Mouse (Mus musculus) CD4-positive helper T cell, adult 2 months (primary cell): ENCODE results near the gene B4galnt4.
"Not testable (repeated sequence)": the region's sequence is repeated elsewhere in the genome, so short reads cannot be mapped to it uniquely, and the experiment has no call there.

ENCODE experiments used
- DNase-seq: peaks from one replicate; pipeline ENCODE4 v3.0.0-alpha.2; 2012; ENCODE audit warnings: low read depth, missing footprints, low spot score

B4galnt4 gene

GRCm38 (mm10) chr7:141060426-141061242 lies at the start of gene B4galnt4:
Gene B4galnt4, plus strand, starts transcription at chr7:141061104.
- peak; percentile 82 for DNase-seq

DNA sequence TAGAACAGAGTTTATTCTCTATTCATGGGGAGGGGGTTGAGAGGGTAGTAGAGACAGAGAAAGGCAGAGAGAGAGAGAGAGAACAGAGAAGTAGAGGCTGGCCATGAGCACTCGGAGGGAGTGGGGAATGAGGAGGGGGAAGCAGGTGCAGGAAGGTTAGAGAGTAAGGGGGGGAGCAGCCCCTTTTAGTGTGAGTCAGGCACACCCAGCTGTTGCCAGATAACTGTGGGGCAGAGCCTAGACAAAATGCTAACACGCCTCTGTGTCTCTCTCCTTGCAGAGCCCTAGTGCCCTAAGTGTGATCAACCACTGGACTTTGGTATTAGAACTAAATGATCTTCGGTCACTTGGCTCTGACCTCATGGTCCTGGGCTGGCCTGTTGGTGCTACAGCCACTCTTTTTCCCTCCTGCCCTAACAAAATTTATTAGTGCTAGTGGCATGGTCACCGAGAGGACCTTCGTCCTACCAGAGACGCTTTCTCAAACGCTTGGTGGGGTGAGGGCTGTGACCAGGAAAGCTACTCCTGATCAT lies 49.6 kb upstream of the B4galnt4 start:
- DNase-seq, result no peak

GRCm38 (mm10) chr7:141016707-141017697 lies 43.9 kb upstream of the B4galnt4 start:
- DNase-seq, result no peak

- not testable (repeated sequence) for DNase-seq
Observed at GRCm38 (mm10) chr7:141017824-141018223, 43.1 kb upstream of the B4galnt4 start, which contains the start of gene Ifitm6. Gene Ifitm6, minus strand, starts transcription at chr7:141017924.

DNA sequence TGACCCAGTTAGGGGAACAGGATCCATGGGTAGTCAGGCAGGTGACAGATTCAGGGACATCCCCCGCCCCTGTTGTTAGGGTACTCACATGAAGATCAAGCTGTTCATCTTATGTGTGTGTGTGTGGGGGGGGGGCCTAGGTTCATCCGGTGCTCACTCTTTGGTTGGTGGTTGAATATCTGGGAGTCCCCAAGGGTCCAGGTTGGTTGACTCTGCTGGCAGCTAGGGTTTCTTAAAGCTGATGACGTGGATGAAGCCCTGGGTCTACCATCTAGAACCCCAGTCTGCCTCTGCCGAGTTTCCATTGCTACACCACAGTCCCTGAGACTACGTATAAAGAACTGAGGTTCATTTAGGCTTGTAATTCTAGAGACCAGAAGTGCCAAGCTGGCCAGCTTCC lies 41.9 kb upstream of the B4galnt4 start:
- DNase-seq, result peak; percentile 17

DNA sequence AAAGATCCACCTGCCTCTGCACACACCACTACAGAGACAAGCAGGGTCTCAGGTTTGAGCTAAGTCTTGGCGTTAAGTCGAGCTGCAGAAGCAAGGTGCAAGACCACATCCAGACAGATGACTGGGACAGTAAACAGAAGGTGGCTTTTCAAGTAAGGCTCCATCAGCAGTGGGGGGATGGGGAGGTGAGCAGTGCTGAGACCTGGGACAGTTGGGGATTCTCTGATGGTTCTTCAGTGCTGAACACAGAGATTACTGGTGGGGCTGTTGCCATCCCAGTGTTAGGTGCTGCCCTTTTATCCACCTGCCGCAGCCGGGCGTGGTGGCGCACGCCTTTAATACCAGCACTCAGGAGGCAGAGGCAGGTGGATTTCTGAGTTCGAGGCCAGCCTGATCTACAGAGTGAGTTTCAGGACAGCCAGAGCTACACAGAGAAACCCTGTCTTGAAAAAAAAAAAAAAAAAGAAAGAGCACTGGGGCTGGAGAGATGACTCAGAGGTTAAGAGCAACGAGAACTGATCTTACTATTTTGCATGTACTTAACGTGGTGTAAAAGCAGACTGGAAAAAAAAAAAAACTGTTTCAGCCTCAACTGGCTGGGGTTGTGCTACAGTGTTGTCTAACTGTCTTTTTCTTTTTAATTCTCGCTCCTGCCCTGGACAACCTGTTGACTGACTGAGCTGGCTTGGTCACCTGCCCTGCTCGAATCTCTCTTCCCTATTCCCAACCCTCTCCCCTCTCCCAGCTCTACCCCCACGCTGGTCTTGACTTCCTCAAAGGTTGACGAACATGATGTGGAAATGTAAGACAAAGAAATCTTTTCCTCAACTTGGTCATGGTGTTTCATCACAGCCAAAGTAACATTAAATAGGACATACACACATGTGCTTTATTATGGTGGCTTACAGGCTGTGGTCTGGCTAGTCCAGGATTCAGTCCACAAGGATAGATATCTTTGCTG lies 39.1 kb upstream of the B4galnt4 start:
- no peak for DNase-seq

DNA sequence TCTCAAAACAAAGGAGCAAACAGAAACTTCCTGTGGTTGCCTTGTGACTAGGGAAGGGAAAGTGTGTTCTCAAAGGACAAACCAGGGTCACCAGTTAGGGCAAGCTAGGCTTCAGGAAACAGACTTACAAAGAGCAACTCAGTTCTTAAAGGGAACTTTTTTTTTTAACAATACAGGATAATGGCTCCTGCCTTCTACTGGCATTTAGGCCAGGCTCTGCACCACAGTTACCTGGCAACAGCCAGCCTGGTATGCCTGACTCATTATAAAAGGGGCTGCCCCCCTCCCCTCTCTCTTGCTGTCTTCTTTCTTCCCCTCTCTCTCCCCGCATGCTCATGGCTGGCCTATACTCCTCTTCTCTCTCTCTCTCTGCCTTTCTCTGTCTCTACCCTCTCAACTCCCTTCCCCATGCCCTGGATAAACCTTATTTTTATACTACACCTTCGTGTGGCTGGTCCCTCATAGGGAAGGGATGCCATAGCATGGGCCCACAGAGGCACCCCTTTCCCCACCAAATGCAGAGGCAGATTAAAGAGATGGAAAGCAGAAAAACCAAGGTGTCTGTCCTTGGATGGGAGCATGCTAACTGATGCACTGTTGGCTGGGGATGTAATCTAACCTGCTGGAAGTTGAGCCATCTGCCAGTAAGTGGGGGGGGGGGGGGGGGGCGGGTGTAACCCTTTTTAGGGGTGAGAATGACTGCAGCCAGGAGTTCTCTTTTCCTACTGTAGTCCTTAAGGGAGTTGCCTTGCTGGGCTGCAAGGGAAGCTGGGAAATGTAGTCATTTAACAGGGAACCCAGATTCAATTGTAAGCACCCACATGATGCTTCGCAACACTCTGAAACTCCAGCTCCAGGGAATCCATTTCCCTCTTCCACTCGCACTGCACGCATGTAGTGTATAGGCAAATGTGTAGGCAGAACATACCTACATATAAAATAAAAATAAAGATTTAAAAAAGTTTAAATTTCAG lies 35.8 kb upstream of the B4galnt4 start:
- DNase-seq, result no peak

- DNase-seq, result no peak
Observed at GRCm38 (mm10) chr7:141026097-141026739, 34.7 kb upstream of the B4galnt4 start.

GRCm38 (mm10) chr7:141026740-141027098 lies 34.2 kb upstream of the B4galnt4 start:
- DNase-seq, result no peak

DNA sequence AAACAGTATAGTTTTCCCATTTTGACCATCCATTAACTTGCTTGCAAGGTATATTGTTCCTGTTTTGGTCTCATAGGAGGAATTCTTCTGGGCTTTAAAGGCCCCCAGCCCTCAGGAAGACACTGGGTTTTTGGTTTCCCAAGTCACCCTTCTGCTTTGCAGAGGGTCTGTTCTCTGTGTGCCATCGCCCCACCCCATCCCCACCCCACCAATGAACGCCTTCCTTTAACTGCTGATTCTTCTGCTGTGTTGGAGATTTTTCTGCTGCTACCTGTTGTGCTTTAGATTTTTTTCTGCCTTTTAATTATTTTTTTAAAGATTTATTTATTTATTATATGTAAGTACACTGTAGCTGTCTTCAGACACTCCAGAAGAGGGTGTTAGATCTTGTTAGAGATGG lies 32.1 kb upstream of the B4galnt4 start, which contains the start of gene Gm17387:
Gene Gm17387, plus strand, starts transcription at position 301 of the 400 bp plus-strand sequence.
- no peak for DNase-seq

GRCm38 (mm10) chr7:141030390-141030789 lies 30.5 kb upstream of the B4galnt4 start:
- no peak for DNase-seq

DNA sequence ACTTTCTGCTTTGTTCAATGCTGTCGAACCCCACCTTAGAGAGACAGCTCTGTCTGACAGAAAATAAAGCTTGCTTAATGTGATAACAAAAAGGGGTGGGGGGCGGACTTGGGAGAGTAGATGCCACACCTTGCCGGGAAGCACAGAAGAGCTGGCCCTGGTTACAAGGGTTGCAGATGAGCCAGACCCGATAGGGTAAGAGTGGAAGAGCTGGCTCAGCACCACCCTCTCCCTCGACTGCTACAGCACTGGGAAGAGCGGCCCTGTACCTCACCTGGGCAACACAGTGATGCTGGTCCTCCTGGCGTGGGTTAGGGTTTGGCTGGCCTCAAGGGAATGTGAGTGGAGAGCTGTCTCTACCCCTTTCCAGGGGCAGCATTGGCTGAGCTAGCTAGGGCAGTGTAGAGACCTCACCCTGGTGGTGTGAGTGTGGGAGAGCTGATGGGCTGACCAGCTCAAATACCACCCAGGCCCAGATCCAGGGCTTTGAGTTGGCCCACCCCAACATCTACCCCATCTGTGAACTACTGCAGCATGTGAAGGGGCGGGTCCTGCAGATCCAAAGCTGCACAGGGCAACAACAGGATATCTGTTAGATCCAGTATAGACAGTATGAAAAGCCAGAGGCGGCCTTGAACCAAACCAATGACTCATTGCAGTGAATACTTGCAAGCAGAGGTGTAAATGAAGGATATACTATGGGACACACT lies 28.3 kb upstream of the B4galnt4 start:
- no peak for DNase-seq

- not testable (repeated sequence) for DNase-seq
Observed at GRCm38 (mm10) chr7:141036624-141037023, 24.3 kb upstream of the B4galnt4 start.

GRCm38 (mm10) chr7:141038090-141039032 lies 22.5 kb upstream of the B4galnt4 start:
- peak; percentile 45 for DNase-seq

DNA sequence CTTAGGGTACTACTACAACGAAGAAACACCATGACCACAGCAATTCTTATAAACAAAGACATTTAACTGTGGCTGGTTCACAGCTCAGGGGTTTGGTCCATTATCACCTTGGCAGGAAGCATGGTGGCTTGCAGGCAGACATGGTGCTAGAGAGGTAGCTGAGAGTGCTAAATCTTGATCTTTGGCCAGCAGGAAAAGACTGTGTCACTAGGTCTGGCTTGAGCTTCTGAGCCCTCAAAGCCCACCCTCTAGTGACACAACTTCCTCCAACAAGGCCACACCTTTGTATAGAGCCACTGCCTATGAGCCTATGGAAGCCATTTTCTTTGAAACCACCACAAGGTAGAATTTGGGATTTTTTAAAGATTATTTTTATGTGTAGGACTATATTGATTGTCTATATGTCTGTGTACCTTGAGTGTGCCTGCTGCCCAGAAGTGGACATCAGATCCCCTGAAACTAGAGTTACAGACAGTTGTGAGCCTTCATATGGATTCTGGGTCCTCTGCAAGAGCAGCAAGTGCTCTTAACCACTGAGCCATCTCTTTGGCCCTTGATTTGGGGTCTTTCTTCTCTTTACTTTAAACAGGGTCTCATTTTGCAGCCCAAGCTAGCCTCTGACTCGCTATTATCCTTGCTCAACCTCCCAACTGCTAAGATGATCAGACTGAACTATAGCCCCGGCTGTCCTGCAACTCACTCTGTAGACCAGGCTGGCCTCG lies 21.4 kb upstream of the B4galnt4 start:
- DNase-seq, result peak; percentile 21

DNA sequence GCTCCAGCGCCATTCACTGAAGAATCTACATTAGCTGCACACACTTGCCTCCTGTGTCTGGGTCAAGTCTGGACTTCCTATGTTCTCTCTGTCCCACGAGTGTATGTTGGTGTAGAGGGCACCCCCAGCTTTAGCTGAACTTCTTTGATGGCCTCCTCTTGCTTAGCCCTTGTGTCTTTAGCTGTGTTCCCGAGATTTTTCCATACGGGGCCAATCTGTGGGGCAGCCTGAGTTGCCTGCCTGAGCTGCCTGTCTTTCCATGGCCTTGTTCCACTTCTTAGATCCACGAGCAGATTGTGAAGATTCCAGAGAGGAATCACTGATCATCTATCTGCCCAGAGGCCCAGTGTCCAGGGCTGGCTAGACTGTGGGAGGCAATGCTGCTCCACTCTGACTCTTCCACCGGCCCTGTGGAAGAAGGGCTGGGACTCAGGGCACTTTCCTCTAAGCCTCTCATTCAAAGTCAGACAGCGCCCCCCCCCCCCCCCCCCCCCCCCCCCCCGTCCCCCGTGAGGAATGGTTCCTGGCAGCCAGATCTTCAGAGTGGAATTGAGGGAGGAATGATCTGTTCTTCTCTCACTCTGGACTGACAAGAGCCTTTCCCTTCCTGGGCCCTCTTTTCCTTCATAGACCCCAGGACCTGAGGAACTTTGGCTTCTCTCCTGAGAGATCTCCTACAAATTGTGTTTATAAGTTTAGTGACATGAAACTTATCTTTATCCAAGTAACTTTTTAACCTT lies 19.9 kb upstream of the B4galnt4 start:
- no peak for DNase-seq
